Mouse (Mus musculus): ENCODE data around the gene Pard3.

DNA sequence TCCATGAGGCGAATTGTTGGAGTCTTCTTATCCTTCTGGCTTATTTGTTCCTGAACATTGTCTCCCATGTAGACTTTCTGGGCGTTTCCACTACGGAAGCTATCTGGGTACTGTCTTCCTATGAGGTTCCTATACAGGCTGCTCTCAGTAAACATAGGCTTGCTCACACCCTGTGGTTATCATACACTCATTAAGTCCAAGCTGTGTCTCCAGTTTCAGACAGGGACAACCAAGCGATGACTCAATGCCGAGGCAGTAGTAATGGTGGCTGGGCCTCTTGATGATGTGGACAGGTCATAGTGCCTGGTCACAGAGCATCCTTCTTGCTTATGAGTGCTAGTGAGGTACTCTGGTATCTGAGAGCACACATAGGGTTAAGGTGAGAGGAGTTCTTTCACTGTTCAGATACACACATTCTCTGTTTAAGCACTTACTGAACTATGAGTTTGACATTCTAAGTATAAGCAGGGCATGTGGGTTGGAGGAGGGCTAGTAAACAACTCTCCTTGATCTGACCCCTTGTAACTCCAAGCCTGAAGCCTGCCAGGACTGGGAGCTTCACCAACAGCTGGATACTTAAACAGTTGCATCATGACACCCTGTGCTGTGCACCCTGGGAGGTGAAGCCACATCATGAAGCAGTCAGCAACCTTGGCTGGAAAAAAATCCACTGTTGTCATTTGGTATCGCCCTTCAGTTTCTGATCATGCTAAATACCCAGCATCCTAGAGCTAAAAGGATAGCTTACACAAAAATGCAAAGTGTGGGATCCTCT lies 385.6 kb downstream of the Pard3 start:
- TF ChIP-seq CTCF (conservative IDR thresholded peaks at IDR 0.05 in 1 of 2, IDR thresholded peaks at IDR 0.05 in 1 of 2; ENCODE audit: low read depth in 2 of 2, low read length in 2 of 2) (no peak), MXI1 (IDR thresholded peaks at IDR 0.05; ENCODE audit: low read depth, low read length) (no peak), POLR2A (IDR thresholded peaks at IDR 0.05; ENCODE audit: low read depth, low read length) (no peak), MAFK (IDR thresholded peaks at IDR 0.05; ENCODE audit: insufficient replicate concordance, low read length) (no peak), CHD2 (IDR thresholded peaks at IDR 0.05; ENCODE audit: low read length) (no peak), SIN3A (IDR thresholded peaks at IDR 0.05; ENCODE audit: low read length) (no peak), RCOR1 (conservative IDR thresholded peaks at IDR 0.05; ENCODE audit: low read depth, low read length) (no peak), NELFE (IDR thresholded peaks at IDR 0.05; ENCODE audit: low read depth, low read length) (no peak), JUN (IDR thresholded peaks at IDR 0.05; ENCODE audit: insufficient read depth, low read depth, low read length) (no peak), ZNF384 (IDR thresholded peaks at IDR 0.05; ENCODE audit: low read depth, low read length) (no peak), USF1 (IDR thresholded peaks at IDR 0.05; ENCODE audit: low read depth, low read length) (no peak), ZKSCAN1 (IDR thresholded peaks at IDR 0.05; ENCODE audit: borderline replicate concordance, low read depth, low read length) (no peak), EP300 (IDR thresholded peaks at IDR 0.05; ENCODE audit: low read length) (no peak), RAD21 (IDR thresholded peaks at IDR 0.05; ENCODE audit: low read depth, low read length) (no peak)
